Mouse (Mus musculus): Measurements from ENCODE around the gene Acta2. TPM values are rescaled to one million over a fixed set of nuclear protein-coding genes. Genes with fewer than 3 reads are reported as not detected.

Gene Acta2
- polyA plus RNA-seq (2015; fragmentation: Nextera tagmentation; extraction: Ambion mirVana), result 66.9 and 72.9 TPM in 2 replicates

- no peaks in the 10 kb centered on the region for H3K27me3 ChIP-seq
- H3K9ac ChIP-seq, result peak within 1 kb of the TSS; percentile 51; the same call in 1 of the 2 replicates
- peaks cover 22% of the 10 kb centered on the region for H3K4me1 ChIP-seq
- no peaks in the 10 kb centered on the region for H3K36me3 ChIP-seq
- 34% methylated on average over 16 of the region's 16 CpGs for WGBS
- peak within 1 kb of the TSS; percentile 6; the same call in 1 of the 2 replicates for H3K4me3 ChIP-seq
- H3K4me2 ChIP-seq, result peak within 1 kb of the TSS; percentile 37
- ATAC-seq (ENCODE audit: insufficient number of reproducible peaks, insufficient read depth, low FRiP score, low TSS enrichment, low read depth), result no peak
- peak within 1 kb of the TSS; percentile 57 for H3K27ac ChIP-seq
- H3K9me3 ChIP-seq, result no peaks in the 10 kb centered on the region
Observed at GRCm38 (mm10) chr19:34254880-34255681, at the start of gene Acta2. Gene Acta2, minus strand, starts transcription at chr19:34255590.

GRCm38 (mm10) chr19:34304917-34305316 lies 49.5 kb upstream of the Acta2 start:
- Histone ChIP-seq H3K36me3 (no peaks in the 10 kb centered on the region), H3K4me3 (no peak overlapping the region), H3K4me1 (no peaks in the 10 kb centered on the region), H3K9ac (no peak overlapping the region), H3K27me3 (no peaks in the 10 kb centered on the region), H3K9me3 (no peaks in the 10 kb centered on the region), H3K27ac (no peak overlapping the region), H3K4me2 (no peak overlapping the region)
- no peak for ATAC-seq (ENCODE audit: insufficient number of reproducible peaks, insufficient read depth, low FRiP score, low TSS enrichment, low read depth)

GRCm38 (mm10) chr19:34300430-34300829 lies 45.0 kb upstream of the Acta2 start:
- Histone ChIP-seq H3K4me2 (no peak overlapping the region), H3K9me3 (no peaks in the 10 kb centered on the region), H3K4me3 (no peak overlapping the region), H3K27me3 (no peaks in the 10 kb centered on the region), H3K36me3 (no peaks in the 10 kb centered on the region), H3K4me1 (no peaks in the 10 kb centered on the region), H3K9ac (no peak overlapping the region), H3K27ac (no peak overlapping the region)
- WGBS, result 80% methylated on average over 2 of the region's 2 CpGs
- ATAC-seq (ENCODE audit: insufficient number of reproducible peaks, insufficient read depth, low FRiP score, low TSS enrichment, low read depth), result no peak

DNA sequence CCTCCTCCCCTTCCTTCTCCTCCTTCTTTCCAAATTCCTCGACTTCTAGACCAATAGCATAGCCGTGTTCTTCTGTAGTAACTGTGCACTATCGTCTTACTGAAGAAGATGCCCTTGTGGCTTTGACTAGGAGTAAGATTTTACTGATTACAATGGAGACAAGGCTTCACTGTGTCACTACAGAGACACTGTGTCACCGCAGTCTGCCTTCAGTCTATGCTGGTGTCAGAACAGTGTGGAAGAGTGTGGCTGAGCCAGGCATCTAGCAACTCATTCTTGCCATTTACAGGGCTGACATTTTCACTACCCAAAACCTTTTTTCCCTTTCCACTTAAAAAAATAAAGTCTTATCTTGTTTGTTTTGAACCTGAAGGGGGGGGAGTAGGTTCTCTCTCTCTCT lies 43.8 kb upstream of the Acta2 start:
- Histone ChIP-seq H3K4me3 (no peak overlapping the region), H3K4me2 (no peak overlapping the region), H3K9me3 (no peaks in the 10 kb centered on the region), H3K27me3 (no peaks in the 10 kb centered on the region), H3K27ac (no peak overlapping the region), H3K4me1 (no peaks in the 10 kb centered on the region), H3K9ac (no peak overlapping the region), H3K36me3 (no peaks in the 10 kb centered on the region)
- no peak for ATAC-seq (ENCODE audit: insufficient number of reproducible peaks, insufficient read depth, low FRiP score, low TSS enrichment, low read depth)
- WGBS, result 66% methylated on average over 4 of the region's 4 CpGs

DNA sequence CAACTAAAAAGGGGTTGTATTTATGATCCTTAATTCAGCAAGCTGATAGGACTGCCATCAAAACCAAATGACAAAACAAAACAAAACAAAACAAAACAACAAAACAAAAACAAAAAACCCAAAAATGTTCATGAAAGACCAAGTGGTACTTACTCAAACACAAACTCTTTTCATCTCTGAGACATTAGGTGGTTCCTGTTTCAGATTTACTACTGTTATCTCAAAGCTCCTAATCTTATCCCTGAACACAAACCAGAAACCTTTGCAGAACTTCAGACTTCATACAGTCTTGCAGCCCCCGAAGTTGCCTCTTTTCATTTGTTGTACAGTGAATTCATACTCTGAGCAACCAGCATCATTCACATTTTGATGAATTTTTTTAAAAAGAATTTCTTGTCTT lies 43.1 kb upstream of the Acta2 start:
- no peak overlapping the region for H3K9ac ChIP-seq
- H3K36me3 ChIP-seq, result no peaks in the 10 kb centered on the region
- H3K4me2 ChIP-seq, result no peak overlapping the region
- no peaks in the 10 kb centered on the region for H3K4me1 ChIP-seq
- no peak for ATAC-seq (ENCODE audit: insufficient number of reproducible peaks, insufficient read depth, low FRiP score, low TSS enrichment, low read depth)
- no peaks in the 10 kb centered on the region for H3K27me3 ChIP-seq
- 95% methylated on average over 1 of the region's 1 CpGs for WGBS
- no peaks in the 10 kb centered on the region for H3K9me3 ChIP-seq
- no peak overlapping the region for H3K4me3 ChIP-seq
- no peak overlapping the region for H3K27ac ChIP-seq

- no peaks in the 10 kb centered on the region for H3K9me3 ChIP-seq
- no peak overlapping the region for H3K9ac ChIP-seq
- no peak for ATAC-seq (ENCODE audit: insufficient number of reproducible peaks, insufficient read depth, low FRiP score, low TSS enrichment, low read depth)
- H3K27me3 ChIP-seq, result peaks cover 7% of the 10 kb centered on the region; the same call in 1 of the 2 replicates
- H3K4me3 ChIP-seq, result no peak overlapping the region
- no peaks in the 10 kb centered on the region for H3K36me3 ChIP-seq
- peaks cover 7% of the 10 kb centered on the region for H3K4me1 ChIP-seq
- WGBS, result 69% methylated on average over 6 of the region's 6 CpGs
- H3K4me2 ChIP-seq, result no peak overlapping the region
- no peak overlapping the region for H3K27ac ChIP-seq
Observed at GRCm38 (mm10) chr19:34295442-34295841, 40.1 kb upstream of the Acta2 start.

DNA sequence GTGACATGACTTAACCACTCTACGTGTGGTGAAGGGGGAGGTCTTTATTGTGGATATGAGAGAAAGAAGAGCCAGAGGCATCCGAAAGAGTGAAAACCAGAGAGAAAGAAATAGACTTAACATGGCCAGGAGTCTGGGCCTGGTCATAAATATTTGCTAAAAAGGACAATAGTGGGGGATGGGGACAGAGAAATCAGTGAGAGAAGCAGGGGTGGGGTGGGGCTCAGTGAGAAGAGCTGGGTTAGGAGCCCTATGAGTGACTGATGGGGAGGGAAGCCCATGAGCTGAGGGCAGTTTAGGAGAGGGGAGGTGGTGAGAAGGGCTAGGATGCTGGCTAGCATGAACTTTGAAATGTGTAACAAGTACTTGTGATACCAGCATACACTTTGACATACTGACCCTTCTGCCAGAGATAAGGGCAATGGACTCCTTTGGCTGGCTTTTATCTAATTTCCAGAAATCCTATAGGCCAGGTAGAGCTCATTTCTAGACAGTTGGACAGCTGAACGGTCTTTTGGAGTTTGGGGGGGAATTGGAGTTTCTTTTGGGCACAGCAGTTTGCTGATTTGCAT lies 38.1 kb upstream of the Acta2 start:
- Histone ChIP-seq H3K9me3 (no peaks in the 10 kb centered on the region), H3K27ac (no peak overlapping the region), H3K27me3 (peaks cover 7% of the 10 kb centered on the region; the same call in 1 of the 2 replicates), H3K4me3 (no peak overlapping the region), H3K4me2 (no peak overlapping the region), H3K36me3 (no peaks in the 10 kb centered on the region), H3K9ac (no peak overlapping the region), H3K4me1 (peaks cover 13% of the 10 kb centered on the region)
- ATAC-seq (ENCODE audit: insufficient number of reproducible peaks, insufficient read depth, low FRiP score, low TSS enrichment, low read depth), result no peak
- WGBS, result 76% methylated on average over 3 of the region's 3 CpGs

- H3K27me3 ChIP-seq, result peaks cover 7% of the 10 kb centered on the region; the same call in 1 of the 2 replicates
- H3K4me2 ChIP-seq, result no peak overlapping the region
- no peaks in the 10 kb centered on the region for H3K9me3 ChIP-seq
- no peaks in the 10 kb centered on the region for H3K36me3 ChIP-seq
- H3K27ac ChIP-seq, result no peak overlapping the region
- no peak for ATAC-seq (ENCODE audit: insufficient number of reproducible peaks, insufficient read depth, low FRiP score, low TSS enrichment, low read depth)
- H3K9ac ChIP-seq, result no peak overlapping the region
- H3K4me3 ChIP-seq, result no peak overlapping the region
- peaks cover 13% of the 10 kb centered on the region for H3K4me1 ChIP-seq
- 81% methylated on average over 2 of the region's 2 CpGs for WGBS
Observed at GRCm38 (mm10) chr19:34292701-34293100, 37.3 kb upstream of the Acta2 start.

DNA sequence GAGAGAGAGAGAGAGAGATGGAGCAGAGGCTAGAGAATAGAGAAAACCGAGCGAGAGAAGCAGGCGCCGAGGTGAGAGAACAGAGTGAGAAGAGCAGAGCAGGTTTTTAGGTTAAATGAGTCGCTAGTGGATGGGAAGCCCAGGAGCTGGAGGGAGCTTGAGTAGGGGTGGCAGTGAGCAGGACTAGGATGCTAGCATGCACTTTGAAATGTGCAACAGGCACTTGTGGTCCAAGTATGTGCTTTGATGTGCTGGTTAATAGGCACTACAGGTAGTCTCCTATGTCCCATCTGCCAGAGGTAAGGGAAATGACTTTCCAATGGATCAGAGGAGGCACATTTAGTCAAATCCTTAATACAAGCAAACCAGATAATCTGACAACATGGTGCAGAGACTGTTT lies 36.6 kb upstream of the Acta2 start:
- ATAC-seq (ENCODE audit: insufficient number of reproducible peaks, insufficient read depth, low FRiP score, low TSS enrichment, low read depth), result no peak
- Histone ChIP-seq H3K4me3 (no peak overlapping the region), H3K27ac (no peak overlapping the region), H3K27me3 (peaks cover 7% of the 10 kb centered on the region; the same call in 1 of the 2 replicates), H3K4me1 (peaks cover 13% of the 10 kb centered on the region), H3K9me3 (no peaks in the 10 kb centered on the region), H3K9ac (no peak overlapping the region), H3K4me2 (no peak overlapping the region), H3K36me3 (no peaks in the 10 kb centered on the region)
- 80% methylated on average over 5 of the region's 5 CpGs for WGBS

DNA sequence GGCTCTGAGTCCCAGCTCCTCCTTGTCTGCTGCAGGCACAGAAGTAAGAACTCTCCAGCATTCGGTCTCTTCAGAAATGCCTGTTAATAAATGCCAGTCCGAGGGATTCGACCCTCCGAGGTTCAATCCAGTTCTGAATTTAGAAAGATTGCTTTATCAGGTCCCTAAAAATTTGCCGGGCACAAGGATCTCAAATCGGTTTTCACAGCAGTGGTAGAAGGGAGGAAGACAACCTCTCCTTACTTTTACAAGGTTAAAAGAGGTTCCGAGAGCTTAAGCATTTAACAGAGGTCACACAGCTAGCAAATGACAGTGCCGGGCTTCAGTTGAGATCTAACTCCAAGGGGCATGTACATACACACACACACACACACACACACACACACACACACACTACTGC lies 36.0 kb upstream of the Acta2 start:
- H3K27ac ChIP-seq, result no peak overlapping the region
- WGBS, result 47% methylated on average over 8 of the region's 8 CpGs
- peaks cover 7% of the 10 kb centered on the region; the same call in 1 of the 2 replicates for H3K27me3 ChIP-seq
- H3K9me3 ChIP-seq, result no peaks in the 10 kb centered on the region
- H3K36me3 ChIP-seq, result no peaks in the 10 kb centered on the region
- peak overlapping the region; percentile 51 for H3K4me3 ChIP-seq
- ATAC-seq (ENCODE audit: insufficient number of reproducible peaks, insufficient read depth, low FRiP score, low TSS enrichment, low read depth), result no peak
- peak overlapping the region; percentile 69; the same call in 1 of the 2 replicates for H3K9ac ChIP-seq
- H3K4me1 ChIP-seq, result peaks cover 13% of the 10 kb centered on the region
- H3K4me2 ChIP-seq, result peak overlapping the region; percentile 90

- Histone ChIP-seq H3K27ac (no peak overlapping the region), H3K4me1 (peaks cover 13% of the 10 kb centered on the region), H3K27me3 (peaks cover 7% of the 10 kb centered on the region; the same call in 1 of the 2 replicates), H3K9ac (peak overlapping the region; percentile 69), H3K4me3 (peak overlapping the region; percentile 51), H3K36me3 (no peaks in the 10 kb centered on the region), H3K9me3 (no peaks in the 10 kb centered on the region), H3K4me2 (peak overlapping the region; percentile 90)
- no peak for ATAC-seq (ENCODE audit: insufficient number of reproducible peaks, insufficient read depth, low FRiP score, low TSS enrichment, low read depth)
- WGBS, result 8% methylated on average over 15 of the region's 15 CpGs
Observed at GRCm38 (mm10) chr19:34290872-34291341, 35.5 kb upstream of the Acta2 start.

Measured in embryonic facial prominence, embryonic 13.5 days (tissue).